Mouse (Mus musculus) megakaryocyte, embryonic 14.5 days (primary cell): ENCODE data around the gene Xrcc5. TPM values are rescaled to one million over a fixed set of nuclear protein-coding genes. Genes with fewer than 3 reads are reported as not detected.

Experiments
- H3K27me3 ChIP-seq: replicated peaks from 2 replicates; pipeline ENCODE3; 2012; ENCODE audit warnings: inconsistent platforms
- H3K36me3 ChIP-seq: replicated peaks from 2 replicates; pipeline ENCODE3; 2012; ENCODE audit warnings: low read length, inconsistent platforms, mixed read lengths
- H3K4me1 ChIP-seq: 2 replicates; pipeline ENCODE4 v1.6.1; 2012; ENCODE audit warnings: inconsistent platforms
- H3K4me3 ChIP-seq: replicated peaks from 2 replicates; pipeline ENCODE3; 2012; ENCODE audit warnings: moderate library complexity, mild to moderate bottlenecking, inconsistent platforms
- H3K9me3 ChIP-seq: 2 replicates; pipeline ENCODE4 v1.6.1; 2012; ENCODE audit warnings: inconsistent platforms
- FLI1 ChIP-seq: IDR thresholded peaks from 2 replicates; pipeline ENCODE4 v1.6.1; 2012; ENCODE audit warnings: low read length, inconsistent platforms, mixed read lengths
- GATA1 ChIP-seq: IDR thresholded peaks from 3 replicates; pipeline ENCODE4 v1.6.1; 2012; ENCODE audit warnings: mixed read lengths, low read length, inconsistent platforms, borderline replicate concordance
- polyA plus RNA-seq: library from polyadenylated mRNA; stranded (reverse); fragments of >175 nt; gene quantifications from 2 replicates; pipeline ENCODE4 v1.2.3, GENCODE M21; 2012; ENCODE audit warnings: low replicate concordance; ENCODE audit not compliant: insufficient read depth

Gene Xrcc5
- polyA plus RNA-seq, 1 experiment = 0.62 TPM

DNA sequence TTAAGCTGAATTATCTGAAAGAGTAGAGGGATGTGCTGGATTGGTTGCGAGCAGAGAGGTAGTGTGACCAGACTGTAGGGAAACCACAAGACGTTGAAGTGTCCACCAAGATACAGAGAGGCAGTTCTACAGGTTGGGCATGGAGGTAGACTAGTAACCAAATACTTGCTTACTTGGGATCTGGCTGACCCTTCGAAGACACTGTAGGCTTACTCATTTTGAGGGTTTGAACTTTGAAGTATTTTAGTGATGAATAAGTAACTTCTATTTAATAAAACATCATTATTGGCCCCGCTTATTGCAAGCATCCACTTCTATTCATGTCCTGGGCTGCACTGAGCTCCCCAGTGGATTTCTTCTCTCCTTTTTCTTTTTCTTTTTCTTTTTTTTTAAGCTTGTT lies 15.8 kb upstream of the Xrcc5 start:
- Histone ChIP-seq H3K36me3 (no peaks in the 10 kb centered on the region), H3K4me1 (peaks cover 24% of the 10 kb centered on the region), H3K4me3 (no peak overlapping the region), H3K9me3 (no peaks in the 10 kb centered on the region), H3K27me3 (peaks cover 25% of the 10 kb centered on the region)
- TF ChIP-seq FLI1 = no peak
- no peak for TF ChIP-seq GATA1

DNA sequence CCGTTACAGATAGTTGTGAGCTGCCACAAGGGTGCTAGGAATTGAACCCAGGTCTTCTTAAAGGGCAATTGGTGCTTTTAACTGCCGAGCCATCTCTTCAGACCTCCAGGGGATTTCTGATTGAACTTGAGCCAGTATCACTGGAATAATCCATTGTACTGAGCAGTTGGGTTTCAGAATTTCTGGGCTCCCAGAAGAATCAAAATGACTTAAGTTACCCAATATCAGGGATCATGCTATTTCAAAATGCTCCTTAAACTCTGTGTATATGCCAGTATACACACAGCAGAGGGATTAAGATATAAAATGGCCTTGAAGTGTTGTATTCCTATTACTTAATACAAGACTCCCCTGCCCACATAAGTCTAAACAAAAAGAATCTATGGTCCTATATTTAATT lies 15.3 kb upstream of the Xrcc5 start:
- H3K36me3 ChIP-seq = no peaks in the 10 kb centered on the region
- peaks cover 20% of the 10 kb centered on the region for H3K4me1 ChIP-seq
- no peak for TF ChIP-seq FLI1
- TF ChIP-seq GATA1 = no peak
- H3K27me3 ChIP-seq = peaks cover 22% of the 10 kb centered on the region
- H3K4me3 ChIP-seq = no peak overlapping the region
- H3K9me3 ChIP-seq = no peaks in the 10 kb centered on the region

DNA sequence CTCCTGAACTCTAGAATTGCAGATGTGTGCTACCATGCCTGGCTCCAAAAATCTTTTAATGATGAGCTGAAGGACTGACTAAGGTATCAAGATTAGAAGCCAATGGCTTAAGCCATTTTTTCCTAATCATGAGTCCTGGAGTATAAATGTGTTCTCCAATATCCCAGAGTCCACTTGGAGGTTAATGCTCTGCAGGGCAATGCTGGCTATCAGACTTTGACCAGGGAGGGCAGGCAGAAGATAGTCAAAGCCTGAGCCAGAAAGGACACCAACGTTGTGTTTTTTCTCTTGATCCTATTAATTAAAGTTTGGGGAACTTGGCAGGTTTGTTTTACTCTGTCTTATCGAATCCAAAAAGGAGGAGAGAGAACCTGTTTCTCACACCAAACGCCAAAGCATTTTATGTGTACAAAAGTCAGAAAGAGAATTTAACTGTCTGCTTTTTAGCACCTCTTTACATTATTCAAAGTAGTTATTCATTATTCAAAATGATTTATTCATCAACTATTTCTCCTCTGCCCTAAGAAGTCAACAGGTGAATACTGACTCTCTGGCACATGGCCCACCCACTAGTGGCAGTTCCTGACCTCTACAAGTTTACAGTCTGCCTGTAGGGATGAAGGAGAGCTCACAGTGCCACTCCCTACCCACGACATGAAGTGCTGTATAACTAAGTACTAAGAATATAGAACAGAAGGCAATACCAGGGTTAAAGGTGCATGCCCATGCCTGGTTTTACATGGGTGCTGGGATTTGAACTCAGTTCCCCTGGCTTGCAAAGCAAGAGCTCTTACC lies 13.2 kb upstream of the Xrcc5 start:
- Histone ChIP-seq H3K9me3 (no peaks in the 10 kb centered on the region), H3K27me3 (peaks cover 7% of the 10 kb centered on the region), H3K36me3 (no peaks in the 10 kb centered on the region), H3K4me3 (no peak overlapping the region), H3K4me1 (peaks cover 16% of the 10 kb centered on the region)
- TF ChIP-seq GATA1 = no peak
- TF ChIP-seq FLI1 = no peak

DNA sequence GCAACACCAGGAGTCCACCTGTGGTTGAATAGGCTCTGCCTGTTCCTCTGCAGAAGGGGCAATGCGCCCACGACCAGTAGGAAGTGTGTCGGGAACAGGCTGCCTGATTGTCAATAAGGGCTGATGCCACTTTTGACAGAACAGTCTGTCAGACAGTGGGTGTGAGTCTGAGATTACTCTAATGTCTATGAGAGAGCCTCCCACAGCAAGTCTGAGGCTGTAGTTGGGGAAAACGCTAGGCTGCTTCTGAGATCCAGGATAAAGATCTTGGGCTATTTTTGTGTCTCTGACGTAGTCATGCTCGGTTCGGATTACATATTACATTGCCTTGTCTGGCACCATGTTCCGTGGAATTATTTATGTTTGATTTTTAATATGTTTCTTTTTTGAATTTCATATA lies 11.5 kb upstream of the Xrcc5 start:
- TF ChIP-seq FLI1 (no peak), GATA1 (no peak)
- Histone ChIP-seq H3K4me3 (no peak overlapping the region), H3K9me3 (no peaks in the 10 kb centered on the region), H3K27me3 (peaks cover 13% of the 10 kb centered on the region), H3K36me3 (no peaks in the 10 kb centered on the region), H3K4me1 (peaks cover 10% of the 10 kb centered on the region)

DNA sequence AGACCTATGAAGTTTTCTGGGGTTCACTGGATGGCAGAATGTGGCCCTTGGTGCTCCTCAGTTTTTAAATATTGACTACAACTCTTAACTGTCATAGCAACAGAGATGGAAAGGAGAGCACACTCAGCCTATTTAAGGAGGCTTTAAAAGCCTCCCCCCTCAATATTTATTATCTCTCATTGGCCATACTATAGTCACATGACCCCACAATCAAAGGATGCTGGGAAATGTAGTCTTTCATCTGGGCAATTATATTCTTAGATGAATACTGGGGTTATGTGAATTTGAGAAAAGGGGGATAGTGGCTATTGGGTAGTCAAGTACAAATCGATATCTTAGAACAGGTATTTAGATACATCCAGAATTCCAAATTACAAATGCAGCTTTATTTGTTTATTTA lies 5.4 kb upstream of the Xrcc5 start:
- H3K27me3 ChIP-seq = peaks cover 11% of the 10 kb centered on the region
- TF ChIP-seq FLI1 = no peak
- no peak for TF ChIP-seq GATA1

DNA sequence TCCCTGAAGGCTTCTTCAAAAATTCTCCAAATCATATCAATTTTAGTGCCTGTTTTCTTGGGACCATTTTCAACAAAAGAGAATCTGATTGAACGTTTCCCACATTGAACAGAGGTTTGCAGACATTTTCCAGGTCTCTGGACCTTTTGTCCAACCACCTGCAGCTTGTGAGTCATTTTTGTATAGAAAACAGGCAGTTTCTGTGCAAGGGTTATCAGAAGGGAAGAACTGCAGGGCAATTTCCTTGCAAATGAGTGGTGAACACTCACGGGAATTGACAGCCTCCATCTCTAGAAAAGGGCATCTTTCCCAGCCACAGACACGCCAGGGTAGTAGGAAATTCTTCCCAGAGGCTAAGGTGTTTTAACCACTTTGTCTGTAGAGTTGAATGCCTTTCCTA lies 980 bp upstream of the Xrcc5 start:
- no peak overlapping the region for H3K4me3 ChIP-seq

More for the DNA sequence above, 5.4 kb upstream of the Xrcc5 start:
- no peak overlapping the region for H3K4me3 ChIP-seq
- H3K9me3 ChIP-seq = peaks cover 3% of the 10 kb centered on the region; the same call in 1 of the 2 replicates
- no peaks in the 10 kb centered on the region for H3K36me3 ChIP-seq
- H3K4me1 ChIP-seq = peaks cover 14% of the 10 kb centered on the region

DNA sequence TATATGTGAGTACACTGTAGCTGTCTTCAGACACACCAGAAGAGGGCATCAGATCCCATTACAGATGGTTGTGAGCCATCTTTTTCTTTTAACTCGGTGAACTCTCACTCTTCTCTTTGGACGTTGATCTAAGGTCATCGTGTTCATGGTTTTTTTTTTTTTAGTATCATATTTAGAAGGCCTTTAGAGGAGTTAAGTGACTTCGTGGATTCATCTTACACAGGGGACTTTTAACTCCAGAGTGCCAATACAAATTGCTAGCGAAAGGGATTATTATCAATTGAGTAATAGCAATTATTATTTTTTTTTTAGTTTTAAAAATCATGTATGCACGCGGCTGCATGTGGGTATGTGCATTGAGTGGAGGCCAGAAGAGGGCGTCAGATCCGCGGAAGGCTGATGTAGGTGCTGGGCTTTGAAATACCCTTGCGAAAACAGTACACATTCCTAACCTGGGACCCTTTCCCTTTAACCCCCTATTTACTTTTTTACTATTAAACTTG lies 491 bp upstream of the Xrcc5 start:
- Histone ChIP-seq H3K4me3 (peak overlapping the region; percentile 94), H3K4me1 (peaks cover 20% of the 10 kb centered on the region), H3K27me3 (no peaks in the 10 kb centered on the region), H3K36me3 (peaks cover under 1% of the 10 kb centered on the region), H3K9me3 (peaks cover 3% of the 10 kb centered on the region; the same call in 1 of the 2 replicates)
- no peak for TF ChIP-seq FLI1
- TF ChIP-seq GATA1 = no peak

More for the DNA sequence above, 980 bp upstream of the Xrcc5 start:
- Histone ChIP-seq H3K4me1 (peaks cover 20% of the 10 kb centered on the region), H3K27me3 (no peaks in the 10 kb centered on the region), H3K9me3 (peaks cover 3% of the 10 kb centered on the region; the same call in 1 of the 2 replicates), H3K36me3 (no peaks in the 10 kb centered on the region)
- TF ChIP-seq FLI1 = no peak
- no peak for TF ChIP-seq GATA1

DNA sequence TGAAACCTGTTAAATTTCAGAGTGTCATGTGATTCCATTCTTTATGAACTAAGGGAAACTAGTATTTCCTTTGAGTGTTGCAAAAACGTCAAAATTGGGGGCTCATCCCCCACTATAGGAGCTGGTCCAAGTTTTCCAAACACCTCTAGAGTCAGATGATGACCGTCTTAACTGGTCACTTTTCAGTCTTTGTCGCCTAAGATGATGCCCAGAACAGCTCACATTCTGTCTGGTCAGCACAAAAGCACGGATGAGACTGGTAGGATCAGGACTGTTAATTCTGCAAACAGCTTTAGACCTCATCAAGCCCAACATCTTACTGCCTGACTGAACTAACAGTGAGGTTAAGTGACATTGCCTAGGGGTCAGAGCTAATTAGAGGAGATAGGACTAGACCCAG lies 1.7 kb downstream of the Xrcc5 start:
- H3K9me3 ChIP-seq = peaks cover 3% of the 10 kb centered on the region; the same call in 1 of the 2 replicates
- TF ChIP-seq FLI1 = no peak
- TF ChIP-seq GATA1 = no peak
- peaks cover 20% of the 10 kb centered on the region for H3K4me1 ChIP-seq
- H3K36me3 ChIP-seq = peaks cover 6% of the 10 kb centered on the region
- no peaks in the 10 kb centered on the region for H3K27me3 ChIP-seq
- no peak overlapping the region for H3K4me3 ChIP-seq

DNA sequence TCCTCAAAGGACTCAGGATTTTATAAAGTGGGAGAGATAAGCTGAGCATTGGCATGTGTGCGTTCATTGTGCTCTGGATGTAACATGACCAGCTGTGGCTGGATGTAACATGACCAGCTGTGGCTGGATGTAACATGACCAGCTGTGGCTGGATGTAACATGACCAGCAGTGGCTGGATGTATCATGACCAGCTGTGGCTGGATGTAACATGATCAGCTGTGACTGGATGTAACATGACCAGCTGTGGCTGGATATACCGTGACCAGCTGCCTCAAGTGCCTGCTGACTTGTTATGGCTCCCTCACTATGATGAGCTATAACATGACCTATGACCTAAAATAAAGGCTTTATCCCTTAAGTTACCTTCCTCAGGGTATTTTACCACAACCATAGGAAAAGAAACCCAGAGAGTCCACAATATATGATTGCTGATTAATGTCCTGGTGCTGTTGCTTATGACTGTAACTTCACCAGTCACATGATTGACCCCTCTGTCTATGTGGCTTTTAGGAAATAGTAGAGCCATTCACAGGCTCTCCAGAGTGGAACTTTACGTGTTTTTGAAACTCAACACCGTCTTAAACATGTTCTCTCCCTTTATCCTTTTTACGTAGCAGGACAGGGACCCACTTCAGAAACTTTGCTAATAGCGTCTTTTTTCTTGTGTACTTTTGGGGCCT lies 2.7 kb downstream of the Xrcc5 start:
- H3K9me3 ChIP-seq = no peaks in the 10 kb centered on the region
- H3K4me1 ChIP-seq = peaks cover 20% of the 10 kb centered on the region
- peaks cover 6% of the 10 kb centered on the region for H3K36me3 ChIP-seq
- no peak for TF ChIP-seq FLI1
- TF ChIP-seq GATA1 = no peak
- no peaks in the 10 kb centered on the region for H3K27me3 ChIP-seq
- no peak overlapping the region for H3K4me3 ChIP-seq
